Mouse (Mus musculus): ENCODE data around the gene Egflam. TPM values are rescaled to one million over a fixed set of nuclear protein-coding genes. Genes with fewer than 3 reads are reported as not detected.
A peak's percentile ranks its signal among the peaks of the same experiment; 100 is the strongest.

Egflam gene
- polyA plus RNA-seq, 1 experiment from 2014 or later, result 0.66 TPM

- Histone ChIP-seq H3K9ac (no peak overlapping the region), H3K4me3 (replicated peaks) (no peak overlapping the region), H3K4me1 (replicated peaks) (no peaks in the 10 kb centered on the region), H3K36me3 (no peaks in the 10 kb centered on the region), H3K27me3 (no peaks in the 10 kb centered on the region), H3K4me2 (no peak overlapping the region), H3K9me3 (replicated peaks) (no peaks in the 10 kb centered on the region), H3K27ac (no peak overlapping the region)
- 43% methylated on average over 14 of the region's 14 CpGs for WGBS (ENCODE audit: insufficient replicate concordance)
- DNase-seq (no peak), ATAC-seq (ENCODE audit: low read depth) (no peak)
Measured at GRCm38 (mm10) chr15:7289516-7289915, 108.7 kb downstream of the Egflam start.

GRCm38 (mm10) chr15:7288841-7289424 is 109.3 kb downstream of the Egflam start:
- Histone ChIP-seq H3K9ac (no peak overlapping the region), H3K27ac (no peak overlapping the region), H3K27me3 (no peaks in the 10 kb centered on the region), H3K9me3 (replicated peaks) (no peaks in the 10 kb centered on the region), H3K4me2 (no peak overlapping the region), H3K4me1 (replicated peaks) (no peaks in the 10 kb centered on the region), H3K4me3 (replicated peaks) (no peak overlapping the region), H3K36me3 (no peaks in the 10 kb centered on the region)
- WGBS (ENCODE audit: insufficient replicate concordance), result 32% methylated on average over 4 of the region's 4 CpGs
- DNase-seq (no peak), ATAC-seq (ENCODE audit: low read depth) (no peak)

GRCm38 (mm10) chr15:7287911-7288310 is 110.3 kb downstream of the Egflam start:
- Histone ChIP-seq H3K36me3 (no peaks in the 10 kb centered on the region), H3K4me3 (replicated peaks) (no peak overlapping the region), H3K27me3 (no peaks in the 10 kb centered on the region), H3K4me2 (no peak overlapping the region), H3K4me1 (replicated peaks) (no peaks in the 10 kb centered on the region), H3K9me3 (replicated peaks) (no peaks in the 10 kb centered on the region), H3K9ac (no peak overlapping the region), H3K27ac (no peak overlapping the region)
- DNase-seq (no peak), ATAC-seq (ENCODE audit: low read depth) (no peak)
- WGBS (ENCODE audit: insufficient replicate concordance), result 57% methylated on average over 3 of the region's 3 CpGs

DNA sequence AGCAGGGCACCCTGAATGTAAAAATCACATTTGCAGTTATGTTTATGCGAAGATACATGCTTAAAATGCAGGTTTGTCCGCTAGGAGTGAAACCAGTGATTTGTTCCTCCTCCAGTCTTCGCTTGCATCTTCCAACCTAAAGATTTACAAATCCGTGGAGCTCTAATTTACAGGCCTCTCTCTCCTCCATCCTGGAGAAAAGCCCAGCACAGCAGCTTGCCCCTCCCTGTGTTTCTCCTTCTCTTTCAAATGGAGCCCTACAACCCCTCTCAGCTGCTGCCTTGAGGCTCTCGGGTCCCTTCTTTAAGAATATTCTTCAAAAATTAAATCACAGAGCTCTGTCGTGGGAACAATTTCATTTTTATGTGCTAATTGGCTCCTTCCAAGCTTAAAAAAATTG is 116.6 kb downstream of the Egflam start:
- no peak for DNase-seq
- 58% methylated on average over 6 of the region's 6 CpGs for WGBS (ENCODE audit: insufficient replicate concordance)

GRCm38 (mm10) chr15:7263822-7264221 is 134.4 kb downstream of the Egflam start:
- H3K4me3 ChIP-seq (replicated peaks), result no peak overlapping the region
- no peaks in the 10 kb centered on the region for H3K9me3 ChIP-seq (replicated peaks)
- no peak overlapping the region for H3K27ac ChIP-seq
- peak; percentile 37 for DNase-seq
- H3K9ac ChIP-seq, result no peak overlapping the region
- no peak overlapping the region for H3K4me2 ChIP-seq
- no peaks in the 10 kb centered on the region for H3K36me3 ChIP-seq
- ATAC-seq (ENCODE audit: low read depth), result 0 out of 2 replicates have a peak, but pooled peaks have one; percentile 53
- WGBS (ENCODE audit: insufficient replicate concordance), result 10% methylated on average over 3 of the region's 3 CpGs
- H3K27me3 ChIP-seq, result no peaks in the 10 kb centered on the region
- H3K4me1 ChIP-seq (replicated peaks), result no peaks in the 10 kb centered on the region

More for the DNA sequence above, 116.6 kb downstream of the Egflam start:
- Histone ChIP-seq H3K9me3 (replicated peaks) (no peaks in the 10 kb centered on the region), H3K4me3 (replicated peaks) (no peak overlapping the region), H3K4me1 (replicated peaks) (no peaks in the 10 kb centered on the region), H3K27ac (no peak overlapping the region), H3K27me3 (no peaks in the 10 kb centered on the region), H3K36me3 (no peaks in the 10 kb centered on the region), H3K9ac (no peak overlapping the region), H3K4me2 (no peak overlapping the region)
- no peak for ATAC-seq (ENCODE audit: low read depth)

DNA sequence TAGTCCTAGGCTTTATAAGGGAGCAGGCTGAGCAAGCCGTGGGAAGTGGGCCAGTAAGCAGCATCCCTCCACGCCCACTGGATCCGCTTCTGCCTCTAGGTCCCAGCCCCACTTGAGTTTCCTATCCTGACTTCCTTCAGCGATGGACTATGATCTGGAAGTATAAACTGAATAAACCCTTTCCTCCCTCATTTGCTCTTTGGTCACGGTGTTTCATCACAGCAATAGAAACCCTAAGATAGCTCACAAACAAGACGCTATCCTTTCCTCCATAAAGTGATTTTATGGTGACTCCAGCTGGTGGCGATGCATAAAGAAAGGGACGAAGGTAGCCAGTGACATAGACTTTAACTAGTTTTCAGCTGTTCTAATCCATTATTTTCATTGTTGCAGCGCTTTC is 134.9 kb downstream of the Egflam start:
- Histone ChIP-seq H3K27me3 (no peaks in the 10 kb centered on the region), H3K4me1 (replicated peaks) (no peaks in the 10 kb centered on the region), H3K9ac (no peak overlapping the region), H3K4me2 (no peak overlapping the region), H3K4me3 (replicated peaks) (no peak overlapping the region), H3K27ac (no peak overlapping the region), H3K36me3 (no peaks in the 10 kb centered on the region), H3K9me3 (replicated peaks) (no peaks in the 10 kb centered on the region)
- DNase-seq, result no peak
- 73% methylated on average over 9 of the region's 9 CpGs for WGBS (ENCODE audit: insufficient replicate concordance)
- no peak for ATAC-seq (ENCODE audit: low read depth)

DNA sequence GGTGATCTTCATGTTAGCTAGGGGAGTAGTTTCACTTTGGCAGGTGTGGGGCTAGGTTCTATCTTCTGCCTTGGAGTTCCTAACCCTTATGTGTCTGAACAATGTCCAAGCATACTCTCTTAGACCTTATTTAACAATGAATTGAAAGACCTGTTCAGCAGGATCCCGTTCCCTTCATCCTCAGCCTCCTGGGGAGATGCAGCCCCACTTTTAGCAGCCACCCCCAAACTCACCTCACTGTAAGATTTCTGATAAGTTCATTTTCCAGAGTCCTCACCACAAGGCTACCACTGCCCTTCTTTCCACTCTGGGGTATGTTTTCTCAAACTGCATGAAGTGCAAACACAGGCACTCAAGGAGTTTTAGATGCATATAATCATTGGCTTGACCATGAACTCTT is 136.8 kb downstream of the Egflam start:
- 43% methylated on average over 1 of the region's 1 CpGs for WGBS (ENCODE audit: insufficient replicate concordance)
- no peaks in the 10 kb centered on the region for H3K4me1 ChIP-seq (replicated peaks)

GRCm38 (mm10) chr15:7256577-7256976 is 141.6 kb downstream of the Egflam start:
- Histone ChIP-seq H3K27ac (no peak overlapping the region), H3K36me3 (no peaks in the 10 kb centered on the region), H3K4me2 (no peak overlapping the region), H3K9me3 (replicated peaks) (no peaks in the 10 kb centered on the region), H3K4me1 (replicated peaks) (no peaks in the 10 kb centered on the region), H3K9ac (no peak overlapping the region), H3K4me3 (replicated peaks) (no peak overlapping the region), H3K27me3 (no peaks in the 10 kb centered on the region)
- 26% methylated on average over 3 of the region's 3 CpGs for WGBS (ENCODE audit: insufficient replicate concordance)
- ATAC-seq (ENCODE audit: low read depth) (no peak), DNase-seq (no peak)

More for the DNA sequence above, 136.8 kb downstream of the Egflam start:
- Histone ChIP-seq H3K36me3 (no peaks in the 10 kb centered on the region), H3K9ac (no peak overlapping the region), H3K4me2 (no peak overlapping the region), H3K4me3 (replicated peaks) (no peak overlapping the region), H3K27me3 (no peaks in the 10 kb centered on the region), H3K9me3 (replicated peaks) (no peaks in the 10 kb centered on the region), H3K27ac (no peak overlapping the region)
- ATAC-seq (ENCODE audit: low read depth) (no peak), DNase-seq (no peak)

- no peaks in the 10 kb centered on the region for H3K27me3 ChIP-seq
- no peaks in the 10 kb centered on the region for H3K36me3 ChIP-seq
- 70% methylated on average over 6 of the region's 6 CpGs for WGBS (ENCODE audit: insufficient replicate concordance)
- H3K4me1 ChIP-seq (replicated peaks), result no peaks in the 10 kb centered on the region
- no peak overlapping the region for H3K27ac ChIP-seq
- H3K4me3 ChIP-seq (replicated peaks), result no peak overlapping the region
- peaks cover 3% of the 10 kb centered on the region; the same call in 1 of the 2 replicates for H3K9me3 ChIP-seq (replicated peaks)
- DNase-seq, result no peak
- ATAC-seq (ENCODE audit: low read depth), result no peak
- H3K9ac ChIP-seq, result no peak overlapping the region
- H3K4me2 ChIP-seq, result no peak overlapping the region
Measured at GRCm38 (mm10) chr15:7253326-7253725, 144.9 kb downstream of the Egflam start.

GRCm38 (mm10) chr15:7252106-7252636 is 146.0 kb downstream of the Egflam start:
- no peak overlapping the region for H3K27ac ChIP-seq
- no peak overlapping the region for H3K9ac ChIP-seq
- peaks cover 3% of the 10 kb centered on the region; the same call in 1 of the 2 replicates for H3K9me3 ChIP-seq (replicated peaks)
- H3K4me2 ChIP-seq, result no peak overlapping the region
- no peak for DNase-seq
- H3K36me3 ChIP-seq, result no peaks in the 10 kb centered on the region
- WGBS (ENCODE audit: insufficient replicate concordance), result 37% methylated on average over 12 of the region's 12 CpGs
- no peaks in the 10 kb centered on the region for H3K27me3 ChIP-seq
- H3K4me3 ChIP-seq (replicated peaks), result no peak overlapping the region
- no peak for ATAC-seq (ENCODE audit: low read depth)
- H3K4me1 ChIP-seq (replicated peaks), result no peaks in the 10 kb centered on the region

- DNase-seq (no peak), ATAC-seq (ENCODE audit: low read depth) (no peak)
- H3K4me1 ChIP-seq (replicated peaks), result no peaks in the 10 kb centered on the region
- H3K36me3 ChIP-seq, result no peaks in the 10 kb centered on the region
- 75% methylated on average over 9 of the region's 9 CpGs for WGBS (ENCODE audit: insufficient replicate concordance)
- no peak overlapping the region for H3K4me2 ChIP-seq
- no peak overlapping the region for H3K4me3 ChIP-seq (replicated peaks)
- H3K27ac ChIP-seq, result no peak overlapping the region
- H3K9ac ChIP-seq, result no peak overlapping the region
- no peaks in the 10 kb centered on the region for H3K27me3 ChIP-seq
- peaks cover 3% of the 10 kb centered on the region; the same call in 1 of the 2 replicates for H3K9me3 ChIP-seq (replicated peaks)
Measured at GRCm38 (mm10) chr15:7251042-7251441, 147.2 kb downstream of the Egflam start.

- ATAC-seq (ENCODE audit: low read depth), result no peak
Measured at GRCm38 (mm10) chr15:7249216-7249615, 149.0 kb downstream of the Egflam start.

More at GRCm38 (mm10) chr15:7249216-7249615, 149.0 kb downstream of the Egflam start:
- peaks cover 3% of the 10 kb centered on the region; the same call in 1 of the 2 replicates for H3K9me3 ChIP-seq (replicated peaks)
- H3K9ac ChIP-seq, result no peak overlapping the region
- no peak overlapping the region for H3K27ac ChIP-seq
- no peaks in the 10 kb centered on the region for H3K4me1 ChIP-seq (replicated peaks)
- DNase-seq, result no peak
- 68% methylated on average over 4 of the region's 4 CpGs for WGBS (ENCODE audit: insufficient replicate concordance)
- no peaks in the 10 kb centered on the region for H3K27me3 ChIP-seq
- H3K4me2 ChIP-seq, result no peak overlapping the region
- H3K4me3 ChIP-seq (replicated peaks), result no peak overlapping the region
- H3K36me3 ChIP-seq, result no peaks in the 10 kb centered on the region
